Mouse (Mus musculus): ENCODE measurements around the gene Ces1g. TPM values are rescaled to one million over a fixed set of nuclear protein-coding genes. Genes with fewer than 3 reads are reported as not detected.

The Ces1g gene
- not detected for total RNA-seq (2021)
- long read RNA-seq, experiment 1: 0 reads
- long read RNA-seq, experiment 2: 0 reads

GRCm38 (mm10) chr8:93337207-93337606 is at the start of gene Ces1g:
Gene Ces1g (minus strand): TSS chr8:93337308.
- no peak for DNase-seq (ENCODE audit: low spot score)

GRCm38 (mm10) chr8:93379625-93380024 is 42.5 kb upstream of the Ces1g start, which contains the start of gene Ces1h:
Gene Ces1h (minus strand): TSS chr8:93379725.
- DNase-seq (ENCODE audit: low spot score): no peak

- DNase-seq (ENCODE audit: low spot score): no peak
These were observed 32.4 kb upstream of the Ces1g start for GRCm38 (mm10) chr8:93369481-93369880.

GRCm38 (mm10) chr8:93360113-93360512 is 23.0 kb upstream of the Ces1g start:
- no peak for DNase-seq (ENCODE audit: low spot score)

GRCm38 (mm10) chr8:93339531-93339930 is 2.4 kb upstream of the Ces1g start:
- DNase-seq (ENCODE audit: low spot score): no peak

GRCm38 (mm10) chr8:93332703-93333102 is 4.4 kb downstream of the Ces1g start:
- no peak for DNase-seq (ENCODE audit: low spot score)

GRCm38 (mm10) chr8:93331151-93331550 is 6.0 kb downstream of the Ces1g start:
- no peak for DNase-seq (ENCODE audit: low spot score)

- DNase-seq (ENCODE audit: low spot score): no peak
These were observed 12.0 kb downstream of the Ces1g start for GRCm38 (mm10) chr8:93325123-93325522.

GRCm38 (mm10) chr8:93317031-93317430 is 20.1 kb downstream of the Ces1g start:
- no peak for DNase-seq (ENCODE audit: low spot score)

GRCm38 (mm10) chr8:93315557-93315956 is 21.6 kb downstream of the Ces1g start:
- no peak for DNase-seq (ENCODE audit: low spot score)

GRCm38 (mm10) chr8:93283896-93284295 is 53.2 kb downstream of the Ces1g start:
- DNase-seq (ENCODE audit: low spot score): no peak

GRCm38 (mm10) chr8:93282349-93282748 is 54.8 kb downstream of the Ces1g start:
- DNase-seq (ENCODE audit: low spot score): no peak

GRCm38 (mm10) chr8:93279556-93279955 is 57.6 kb downstream of the Ces1g start, which contains the start of gene Ces1f:
Gene Ces1f (minus strand): TSS chr8:93279747.
- DNase-seq (ENCODE audit: low spot score): no peak

- DNase-seq (ENCODE audit: low spot score): no peak
These were observed 58.8 kb downstream of the Ces1g start for GRCm38 (mm10) chr8:93278176-93278805.

- no peak for DNase-seq (ENCODE audit: low spot score)
These were observed 62.5 kb downstream of the Ces1g start for GRCm38 (mm10) chr8:93274609-93275008.

- DNase-seq (ENCODE audit: low spot score): no peak
These were observed 63.8 kb downstream of the Ces1g start for GRCm38 (mm10) chr8:93273321-93273720.

GRCm38 (mm10) chr8:93272686-93273085 is 64.4 kb downstream of the Ces1g start:
- no peak for DNase-seq (ENCODE audit: low spot score)

GRCm38 (mm10) chr8:93261436-93261835 is 75.7 kb downstream of the Ces1g start:
- no peak for DNase-seq (ENCODE audit: low spot score)

GRCm38 (mm10) chr8:93252400-93252925 is 84.6 kb downstream of the Ces1g start:
- DNase-seq (ENCODE audit: low spot score): no peak

Measured in gastrocnemius, adult 18-20 months (tissue).